Mouse (Mus musculus): ENCODE results near the gene Gm28043. TPM values are rescaled to one million over a fixed set of nuclear protein-coding genes. Genes with fewer than 3 reads are reported as not detected.

The Gm28043 gene
- 3.0 and 3.6 TPM in 2 replicates for polyA plus RNA-seq (2015; fragmentation: Nextera tagmentation; extraction: Ambion mirVana)

DNA sequence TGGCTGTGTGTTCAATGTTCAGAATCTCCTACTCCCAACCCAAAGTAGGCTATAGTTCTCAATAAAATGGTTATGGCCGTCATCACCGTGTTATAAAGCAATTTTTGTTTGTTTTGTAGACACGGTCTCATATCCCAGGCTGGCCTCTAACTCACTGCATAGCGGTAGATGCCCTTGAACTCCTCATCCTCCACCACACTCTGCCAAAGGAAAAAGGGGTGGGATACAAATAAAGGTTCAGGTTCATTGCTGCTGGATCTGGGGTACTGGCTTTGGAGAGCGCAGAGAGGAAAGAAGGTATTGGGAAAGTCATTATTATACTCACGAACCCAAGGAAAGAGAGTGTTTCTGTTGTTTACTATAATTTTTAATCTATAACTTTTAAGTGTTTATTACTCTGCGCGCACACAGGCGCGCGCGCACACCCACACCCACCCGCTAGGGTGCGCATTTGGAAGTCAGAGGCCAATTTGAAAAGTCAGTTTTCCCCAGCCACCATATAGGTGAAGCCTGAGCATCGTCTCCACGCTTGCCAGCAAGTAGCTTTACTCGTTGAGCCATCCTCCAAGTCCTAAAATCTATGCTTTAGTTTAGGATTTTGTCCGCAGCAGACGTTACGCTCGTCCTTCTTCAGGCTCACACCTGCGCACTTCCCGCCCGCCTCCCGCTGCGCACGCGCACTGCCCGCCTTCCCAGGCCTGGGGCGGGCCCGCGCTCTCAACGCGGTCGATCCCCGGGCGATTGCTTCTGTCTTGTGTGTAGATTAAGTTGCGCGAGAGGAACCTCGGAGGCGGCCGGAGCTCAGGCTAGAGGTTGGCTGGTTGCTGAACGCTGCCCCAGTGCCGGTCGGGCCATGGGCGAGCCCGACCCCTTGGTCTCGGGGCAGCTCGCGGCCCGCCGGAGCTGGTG, at the start of gene Gm28043, which contains the start of gene Rnf8:
Gm28043 (plus strand) TSS at position 762 of the 909 bp plus-strand sequence.
Rnf8 (plus strand) TSS at position 676 of the 909 bp plus-strand sequence.
- WGBS: 2% methylated on average over 52 of the region's 52 CpGs
- H3K9me3 ChIP-seq: no peaks in the 10 kb centered on the region
- peak within 1 kb of the TSS; percentile 90 for H3K4me2 ChIP-seq
- H3K4me1 ChIP-seq: peaks cover 36% of the 10 kb centered on the region
- H3K27ac ChIP-seq: peak within 1 kb of the TSS; percentile 98
- peak within 1 kb of the TSS; percentile 99 for H3K9ac ChIP-seq
- peak within 1 kb of the TSS; percentile 100 for H3K4me3 ChIP-seq
- no peaks in the 10 kb centered on the region for H3K27me3 ChIP-seq
- ATAC-seq (ENCODE audit: insufficient number of reproducible peaks, insufficient read depth, low FRiP score, low TSS enrichment, low read depth): peak; percentile 86
- peaks cover 10% of the 10 kb centered on the region for H3K36me3 ChIP-seq

GRCm38 (mm10) chr17:29565521-29565920, 49.2 kb upstream of the Gm28043 start:
- H3K4me1 ChIP-seq: no peaks in the 10 kb centered on the region; the same call in 1 of the 2 replicates
- no peak for ATAC-seq (ENCODE audit: insufficient number of reproducible peaks, insufficient read depth, low FRiP score, low TSS enrichment, low read depth)
- 91% methylated on average over 5 of the region's 5 CpGs for WGBS

DNA sequence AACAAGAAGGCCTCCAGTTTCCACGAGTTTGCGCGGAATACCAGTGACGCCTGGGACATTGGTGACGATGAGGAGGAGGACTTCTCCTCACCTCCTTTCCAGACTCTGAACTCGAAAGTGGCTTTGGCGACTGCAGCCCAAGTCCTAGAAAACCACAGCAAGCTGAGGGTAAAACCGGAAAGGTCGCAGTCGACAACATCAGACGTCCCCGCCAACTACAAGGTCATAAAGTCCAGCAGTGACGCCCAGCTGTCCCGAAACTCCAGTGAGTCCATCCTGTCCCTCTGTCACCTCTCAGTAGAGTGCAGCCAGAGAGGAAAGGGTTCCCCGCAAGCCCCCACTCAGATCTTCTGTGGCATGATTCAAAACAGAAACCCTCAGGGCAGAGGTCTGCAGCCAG, 46.2 kb upstream of the Gm28043 start:
- WGBS: 88% methylated on average over 15 of the region's 15 CpGs

More at GRCm38 (mm10) chr17:29565521-29565920, 49.2 kb upstream of the Gm28043 start:
- H3K4me3 ChIP-seq: no peak overlapping the region
- H3K36me3 ChIP-seq: peaks cover 46% of the 10 kb centered on the region
- no peak overlapping the region for H3K27ac ChIP-seq
- no peaks in the 10 kb centered on the region for H3K9me3 ChIP-seq
- H3K27me3 ChIP-seq: no peaks in the 10 kb centered on the region
- no peak overlapping the region for H3K4me2 ChIP-seq
- H3K9ac ChIP-seq: no peak overlapping the region

DNA sequence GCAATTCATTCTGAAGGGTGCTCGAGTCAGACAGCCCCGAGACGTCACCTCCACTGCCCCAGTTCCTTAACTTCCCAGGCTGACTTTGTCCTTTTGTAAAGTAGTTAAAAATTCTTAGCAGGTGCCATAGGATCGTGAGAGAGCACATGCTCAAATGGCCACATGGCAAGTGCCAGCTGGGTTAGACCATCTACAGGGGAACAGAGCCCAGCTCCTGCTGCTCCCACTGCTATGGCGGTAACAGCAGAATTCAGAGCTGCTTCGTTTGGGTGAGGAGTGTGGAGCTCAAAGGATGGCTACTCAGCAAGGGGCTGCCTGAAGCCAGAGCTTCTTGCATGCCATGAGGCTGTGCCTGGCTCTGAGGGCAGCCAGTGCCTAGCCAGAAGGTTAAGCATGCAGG, 44.8 kb upstream of the Gm28043 start:
- ATAC-seq (ENCODE audit: insufficient number of reproducible peaks, insufficient read depth, low FRiP score, low TSS enrichment, low read depth): no peak
- no peaks in the 10 kb centered on the region for H3K9me3 ChIP-seq

More for the DNA sequence above, 46.2 kb upstream of the Gm28043 start:
- H3K27me3 ChIP-seq: no peaks in the 10 kb centered on the region
- H3K9ac ChIP-seq: no peak overlapping the region
- H3K27ac ChIP-seq: no peak overlapping the region
- ATAC-seq (ENCODE audit: insufficient number of reproducible peaks, insufficient read depth, low FRiP score, low TSS enrichment, low read depth): no peak
- no peak overlapping the region for H3K4me2 ChIP-seq
- no peaks in the 10 kb centered on the region for H3K9me3 ChIP-seq
- H3K4me3 ChIP-seq: no peak overlapping the region
- no peaks in the 10 kb centered on the region; the same call in 1 of the 2 replicates for H3K4me1 ChIP-seq
- H3K36me3 ChIP-seq: peaks cover 75% of the 10 kb centered on the region

DNA sequence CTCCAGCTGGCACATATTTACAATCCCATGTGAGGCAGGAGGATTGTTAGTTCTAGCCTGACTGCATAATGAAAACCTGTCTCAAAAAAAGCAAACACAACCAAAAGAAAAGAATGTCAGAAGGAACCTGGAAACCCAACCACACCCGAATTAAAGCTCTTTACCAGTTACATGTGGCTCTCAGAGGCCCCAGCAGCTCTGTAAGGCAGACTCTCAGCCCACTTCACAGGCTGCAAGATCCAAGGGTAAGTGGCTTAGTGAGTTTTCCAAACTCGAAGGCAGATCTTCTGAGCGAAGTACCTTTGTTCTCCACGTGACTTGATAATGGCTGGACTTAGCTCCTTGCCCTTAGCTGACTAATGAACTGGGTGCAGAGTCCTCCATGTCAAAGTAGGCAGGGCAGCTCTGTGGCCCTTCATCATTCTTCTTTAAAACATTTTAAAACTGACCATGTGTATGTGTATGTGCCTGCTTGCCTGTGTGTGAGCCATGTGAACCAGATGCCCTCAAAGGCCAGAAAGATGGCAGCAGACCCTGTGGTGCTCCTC, 35.0 kb upstream of the Gm28043 start:
- Histone ChIP-seq H3K27ac (peak overlapping the region; percentile 13; the same call in 1 of the 2 replicates), H3K4me1 (peaks cover 10% of the 10 kb centered on the region; the same call in 1 of the 2 replicates), H3K9me3 (no peaks in the 10 kb centered on the region), H3K9ac (no peak overlapping the region), H3K27me3 (no peaks in the 10 kb centered on the region), H3K4me3 (no peak overlapping the region), H3K36me3 (peaks cover 82% of the 10 kb centered on the region), H3K4me2 (no peak overlapping the region)
- 68% methylated on average over 4 of the region's 4 CpGs for WGBS
- ATAC-seq (ENCODE audit: insufficient number of reproducible peaks, insufficient read depth, low FRiP score, low TSS enrichment, low read depth): no peak

More for the DNA sequence above, 44.8 kb upstream of the Gm28043 start:
- Histone ChIP-seq H3K4me1 (no peaks in the 10 kb centered on the region; the same call in 1 of the 2 replicates), H3K9ac (no peak overlapping the region), H3K27me3 (no peaks in the 10 kb centered on the region), H3K4me2 (no peak overlapping the region), H3K4me3 (no peak overlapping the region), H3K27ac (no peak overlapping the region), H3K36me3 (peaks cover 79% of the 10 kb centered on the region)
- WGBS: 82% methylated on average over 6 of the region's 6 CpGs

GRCm38 (mm10) chr17:29583569-29583968, 31.1 kb upstream of the Gm28043 start:
- H3K4me1 ChIP-seq: peaks cover 12% of the 10 kb centered on the region; the same call in 1 of the 2 replicates
- H3K9me3 ChIP-seq: no peaks in the 10 kb centered on the region
- no peak for ATAC-seq (ENCODE audit: insufficient number of reproducible peaks, insufficient read depth, low FRiP score, low TSS enrichment, low read depth)
- H3K9ac ChIP-seq: no peak overlapping the region
- H3K4me2 ChIP-seq: no peak overlapping the region
- no peak overlapping the region for H3K4me3 ChIP-seq
- WGBS: 87% methylated on average over 5 of the region's 5 CpGs
- no peaks in the 10 kb centered on the region for H3K27me3 ChIP-seq
- H3K27ac ChIP-seq: no peak overlapping the region
- H3K36me3 ChIP-seq: peaks cover 62% of the 10 kb centered on the region

- WGBS: 73% methylated on average over 5 of the region's 5 CpGs
- Histone ChIP-seq H3K36me3 (peaks cover 55% of the 10 kb centered on the region), H3K4me2 (no peak overlapping the region), H3K27ac (no peak overlapping the region; the same call in 1 of the 2 replicates), H3K4me3 (no peak overlapping the region), H3K4me1 (peaks cover 16% of the 10 kb centered on the region), H3K9ac (no peak overlapping the region), H3K27me3 (no peaks in the 10 kb centered on the region), H3K9me3 (no peaks in the 10 kb centered on the region)
- no peak for ATAC-seq (ENCODE audit: insufficient number of reproducible peaks, insufficient read depth, low FRiP score, low TSS enrichment, low read depth)
These were observed 30.4 kb upstream of the Gm28043 start for GRCm38 (mm10) chr17:29584306-29584705.

DNA sequence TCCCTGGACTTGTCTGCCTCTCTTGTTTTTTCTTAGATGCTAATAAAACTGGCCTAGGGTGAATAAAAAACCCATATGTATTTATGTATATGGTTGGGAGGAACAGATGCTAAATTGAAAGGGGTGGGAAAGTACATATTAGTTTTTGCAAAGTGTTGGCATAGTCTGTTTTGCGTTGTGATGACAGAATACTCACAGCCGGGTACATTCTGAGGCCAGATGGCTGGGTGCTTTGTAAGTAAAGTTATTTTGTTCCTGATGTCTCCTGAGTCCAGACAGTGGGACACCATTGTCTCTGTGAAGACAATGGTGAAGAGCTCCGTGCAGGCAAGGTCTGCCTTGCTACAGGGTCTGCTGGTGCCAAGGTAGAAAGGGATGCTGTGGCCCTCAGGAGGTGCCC, 29.9 kb upstream of the Gm28043 start:
- peaks cover 51% of the 10 kb centered on the region for H3K36me3 ChIP-seq

GRCm38 (mm10) chr17:29585446-29585845, 29.2 kb upstream of the Gm28043 start:
- WGBS: 73% methylated on average over 5 of the region's 6 CpGs
- peaks cover 47% of the 10 kb centered on the region for H3K36me3 ChIP-seq

More for the DNA sequence above, 29.9 kb upstream of the Gm28043 start:
- no peak overlapping the region for H3K4me3 ChIP-seq
- no peak overlapping the region for H3K27ac ChIP-seq
- WGBS: 60% methylated on average over 3 of the region's 3 CpGs
- H3K4me2 ChIP-seq: no peak overlapping the region
- H3K9ac ChIP-seq: no peak overlapping the region
- H3K27me3 ChIP-seq: no peaks in the 10 kb centered on the region
- no peak for ATAC-seq (ENCODE audit: insufficient number of reproducible peaks, insufficient read depth, low FRiP score, low TSS enrichment, low read depth)
- H3K4me1 ChIP-seq: peaks cover 18% of the 10 kb centered on the region
- no peaks in the 10 kb centered on the region for H3K9me3 ChIP-seq

DNA sequence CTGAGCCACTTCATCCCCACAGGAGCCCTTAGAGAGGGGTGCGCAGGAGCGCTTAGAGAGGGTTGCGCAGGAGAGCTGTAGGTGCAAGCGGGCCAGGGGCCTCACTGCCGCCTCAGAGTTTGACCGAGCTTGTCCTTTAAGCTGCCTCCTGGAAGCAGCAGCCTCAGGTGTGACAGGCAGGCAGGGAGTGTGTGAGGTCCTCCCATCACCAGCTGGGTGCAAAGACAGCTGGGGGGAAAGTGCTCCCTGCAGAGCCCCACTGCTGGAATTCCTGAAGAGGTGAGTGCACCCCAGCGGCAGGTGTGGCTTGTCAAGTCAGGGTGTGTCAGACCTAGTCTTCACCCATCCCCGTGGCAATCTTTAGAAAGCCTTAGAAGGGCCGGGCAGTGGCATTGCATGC, 27.8 kb upstream of the Gm28043 start:
- H3K9ac ChIP-seq: no peak overlapping the region
- no peak for ATAC-seq (ENCODE audit: insufficient number of reproducible peaks, insufficient read depth, low FRiP score, low TSS enrichment, low read depth)
- no peak overlapping the region for H3K4me3 ChIP-seq
- no peaks in the 10 kb centered on the region for H3K27me3 ChIP-seq
- no peaks in the 10 kb centered on the region for H3K9me3 ChIP-seq
- H3K4me1 ChIP-seq: peaks cover 18% of the 10 kb centered on the region
- 79% methylated on average over 9 of the region's 9 CpGs for WGBS
- no peak overlapping the region for H3K4me2 ChIP-seq
- no peak overlapping the region for H3K27ac ChIP-seq
- H3K36me3 ChIP-seq: peaks cover 39% of the 10 kb centered on the region

More at GRCm38 (mm10) chr17:29585446-29585845, 29.2 kb upstream of the Gm28043 start:
- ATAC-seq (ENCODE audit: insufficient number of reproducible peaks, insufficient read depth, low FRiP score, low TSS enrichment, low read depth): no peak
- Histone ChIP-seq H3K9ac (no peak overlapping the region), H3K4me2 (no peak overlapping the region), H3K4me3 (no peak overlapping the region), H3K27me3 (no peaks in the 10 kb centered on the region), H3K4me1 (peaks cover 18% of the 10 kb centered on the region), H3K27ac (no peak overlapping the region), H3K9me3 (no peaks in the 10 kb centered on the region)

GRCm38 (mm10) chr17:29589221-29589898, 25.3 kb upstream of the Gm28043 start:
- peak overlapping the region; percentile 40; the same call in 1 of the 2 replicates for H3K9ac ChIP-seq
- no peaks in the 10 kb centered on the region for H3K9me3 ChIP-seq
- no peak for ATAC-seq (ENCODE audit: insufficient number of reproducible peaks, insufficient read depth, low FRiP score, low TSS enrichment, low read depth)
- no peaks in the 10 kb centered on the region for H3K27me3 ChIP-seq
- peaks cover 14% of the 10 kb centered on the region for H3K4me1 ChIP-seq
- no peak overlapping the region for H3K4me2 ChIP-seq
- peaks cover 36% of the 10 kb centered on the region for H3K36me3 ChIP-seq
- 49% methylated on average over 11 of the region's 11 CpGs for WGBS
- peak overlapping the region; percentile 39; the same call in 1 of the 2 replicates for H3K27ac ChIP-seq
- no peak overlapping the region for H3K4me3 ChIP-seq
